Mouse (Mus musculus) kidney, postnatal 10 days (tissue): ENCODE results near the gene Fndc3b.

Experiments
- DNase-seq: peaks from one replicate; pipeline ENCODE4 v3.0.0; 2021; ENCODE audit warnings: mixed read lengths

The Fndc3b gene

GRCm38 (mm10) chr3:27708581-27708980, 2.5 kb downstream of the Fndc3b start:
- no peak for DNase-seq

- no peak for DNase-seq
These were observed 5.3 kb downstream of the Fndc3b start for GRCm38 (mm10) chr3:27705761-27706160.

GRCm38 (mm10) chr3:27705056-27705455, 6.1 kb downstream of the Fndc3b start:
- no peak for DNase-seq

GRCm38 (mm10) chr3:27704641-27705040, 6.5 kb downstream of the Fndc3b start:
- no peak for DNase-seq

- DNase-seq, result no peak
These were observed 7.6 kb downstream of the Fndc3b start for GRCm38 (mm10) chr3:27703531-27703930.

- no peak for DNase-seq
These were observed 8.0 kb downstream of the Fndc3b start for GRCm38 (mm10) chr3:27703081-27703480.

GRCm38 (mm10) chr3:27698671-27699070, 12.4 kb downstream of the Fndc3b start:
- DNase-seq, result no peak

- no peak for DNase-seq
These were observed 14.7 kb downstream of the Fndc3b start for GRCm38 (mm10) chr3:27696449-27696797.

- no peak for DNase-seq
These were observed 15.3 kb downstream of the Fndc3b start for GRCm38 (mm10) chr3:27695612-27696448.

- no peak for DNase-seq
These were observed 16.5 kb downstream of the Fndc3b start for GRCm38 (mm10) chr3:27694586-27694985.

GRCm38 (mm10) chr3:27694111-27694510, 17.0 kb downstream of the Fndc3b start:
- no peak for DNase-seq

GRCm38 (mm10) chr3:27691486-27692160, 19.5 kb downstream of the Fndc3b start:
- DNase-seq, result no peak

- peak; percentile 91 for DNase-seq
These were observed 21.1 kb downstream of the Fndc3b start for GRCm38 (mm10) chr3:27690030-27690429.

- DNase-seq, result peak; percentile 82
These were observed 21.8 kb downstream of the Fndc3b start for GRCm38 (mm10) chr3:27689149-27689865.

GRCm38 (mm10) chr3:27686732-27687491, 24.2 kb downstream of the Fndc3b start:
- no peak for DNase-seq

- peak; percentile 51 for DNase-seq
These were observed 25.4 kb downstream of the Fndc3b start for GRCm38 (mm10) chr3:27685650-27686208.

GRCm38 (mm10) chr3:27685134-27685533, 26.0 kb downstream of the Fndc3b start:
- no peak for DNase-seq

- DNase-seq, result no peak
These were observed 27.7 kb downstream of the Fndc3b start for GRCm38 (mm10) chr3:27683374-27683773.

GRCm38 (mm10) chr3:27677574-27677973, 33.5 kb downstream of the Fndc3b start:
- no peak for DNase-seq

- peak; percentile 67 for DNase-seq
These were observed 37.4 kb downstream of the Fndc3b start for GRCm38 (mm10) chr3:27673660-27674059.

GRCm38 (mm10) chr3:27670416-27670815, 40.7 kb downstream of the Fndc3b start:
- no peak for DNase-seq

GRCm38 (mm10) chr3:27667280-27667679, 43.8 kb downstream of the Fndc3b start:
- DNase-seq, result no peak

GRCm38 (mm10) chr3:27665338-27665737, 45.8 kb downstream of the Fndc3b start:
- DNase-seq, result no peak
